Mouse (Mus musculus) stomach, postnatal 0 days (tissue): Measurements from ENCODE around the gene Stat2. TPM values are rescaled to one million over a fixed set of nuclear protein-coding genes. Genes with fewer than 3 reads are reported as not detected.

Experiments used
- ATAC-seq: fragments of 200-750 bp; cut with Nextera tagmentation; 2 replicates; pipeline ENCODE4 v1.8.0; 2017; ENCODE audit not compliant: low FRiP score, low TSS enrichment
- DNase-seq: peaks from one replicate; pipeline ENCODE4 v3.0.0-alpha.2; 2016; ENCODE audit warnings: low spot score
- H3K27ac ChIP-seq: fragments of 300-500 bp; sonication (generic); replicated peaks from 2 replicates; pipeline ENCODE4 v1.5.1; 2014; ENCODE audit warnings: mild to moderate bottlenecking, control low read depth
- H3K27me3 ChIP-seq: fragments of 300-500 bp; sonication (generic); 2 replicates; pipeline ENCODE4 v1.6.1; 2014; ENCODE audit warnings: low read length; ENCODE audit not compliant: control insufficient read depth, insufficient read depth
- H3K36me3 ChIP-seq: fragments of 300-500 bp; sonication (generic); 2 replicates; pipeline ENCODE4 v1.6.1; 2014; ENCODE audit warnings: low read length, mixed read lengths; ENCODE audit not compliant: control insufficient read depth, insufficient read depth
- H3K4me1 ChIP-seq: fragments of 300-500 bp; sonication (generic); replicated peaks from 2 replicates; pipeline ENCODE4 v1.6.1; 2014; ENCODE audit warnings: antibody characterized with exemption; ENCODE audit not compliant: control insufficient read depth, insufficient read depth
- H3K4me2 ChIP-seq: fragments of 300-500 bp; sonication (generic); replicated peaks from 2 replicates; pipeline ENCODE4 v1.6.1; 2014; ENCODE audit warnings: low read depth, mild to moderate bottlenecking, control low read depth, moderate library complexity
- H3K4me3 ChIP-seq: fragments of 300-500 bp; sonication (generic); 2 replicates; pipeline ENCODE4 v1.5.1; 2014; ENCODE audit warnings: low read depth, low read length, control low read depth
- H3K9ac ChIP-seq: fragments of 300-500 bp; sonication (generic); 2 replicates; pipeline ENCODE4 v1.6.1; 2014; ENCODE audit warnings: mild to moderate bottlenecking, low read length, control low read depth, mixed read lengths
- H3K9me3 ChIP-seq: fragments of 300-500 bp; sonication (generic); 2 replicates; pipeline ENCODE4 v1.6.1; 2016; ENCODE audit warnings: low read length; ENCODE audit not compliant: control insufficient read depth
- CTCF ChIP-seq: IDR thresholded peaks from 2 replicates; pipeline ENCODE4 v1.5.1; 2016; ENCODE audit warnings: antibody characterized with exemption, low read depth, mild to moderate bottlenecking, moderate library complexity
- EP300 ChIP-seq: optimal IDR thresholded peaks from 2 replicates; pipeline ENCODE3; 2016; ENCODE audit warnings: antibody characterized with exemption
- WGBS: fragments of 180-500 bp; shearing (Covaris S2); extraction: QIAGEN DNeasy Blood & Tissue Kit; methylation state at CpG from one replicate; pipeline ENCODE4 v1.1.7; 2014; 5-methylcytosine and 5-hydroxymethylcytosine counted together
- polyA plus RNA-seq: library from polyadenylated mRNA; unstranded; fragments of >200 nt; fragmentation: Nextera tagmentation; extraction: Ambion mirVana; gene quantifications from 2 replicates; pipeline ENCODE4 v1.2.1, GENCODE M21; 2015

Gene Stat2
- polyA plus RNA-seq, 1 experiment from 2014 or later, result 7.8 TPM

DNA sequence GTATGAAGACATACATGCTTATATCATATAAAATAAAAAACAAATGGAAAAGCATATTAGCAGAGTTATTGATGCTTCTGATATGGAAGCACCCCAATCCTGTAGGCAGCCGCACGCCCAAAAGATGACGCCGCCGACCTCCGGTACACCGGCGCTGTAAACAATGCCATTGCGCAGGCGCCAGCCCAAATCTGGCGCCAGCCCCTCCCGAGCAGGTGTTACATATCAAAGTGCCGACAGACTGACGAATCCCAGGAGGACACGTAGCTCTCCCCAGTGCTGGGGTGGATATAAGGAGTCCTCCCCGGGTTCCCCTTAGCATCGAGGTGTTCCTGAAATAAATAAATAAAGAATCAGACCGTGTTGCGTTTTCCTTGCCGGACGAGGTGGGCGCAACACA is 8.1 kb upstream of the Stat2 start:
- ATAC-seq (no peak), DNase-seq (no peak)
- no peak for TF ChIP-seq CTCF
- no peak for TF ChIP-seq EP300
- no peak overlapping the region for H3K4me2 ChIP-seq
- no peak overlapping the region for H3K9ac ChIP-seq
- no peaks in the 10 kb centered on the region for H3K9me3 ChIP-seq
- H3K36me3 ChIP-seq, result no peaks in the 10 kb centered on the region
- H3K4me3 ChIP-seq, result no peak overlapping the region
- whole genome bisulfite sequencing, result 77% methylated on average over 22 of the region's 22 CpGs
- H3K27me3 ChIP-seq, result no peaks in the 10 kb centered on the region
- H3K27ac ChIP-seq, result no peak overlapping the region
- no peaks in the 10 kb centered on the region for H3K4me1 ChIP-seq

DNA sequence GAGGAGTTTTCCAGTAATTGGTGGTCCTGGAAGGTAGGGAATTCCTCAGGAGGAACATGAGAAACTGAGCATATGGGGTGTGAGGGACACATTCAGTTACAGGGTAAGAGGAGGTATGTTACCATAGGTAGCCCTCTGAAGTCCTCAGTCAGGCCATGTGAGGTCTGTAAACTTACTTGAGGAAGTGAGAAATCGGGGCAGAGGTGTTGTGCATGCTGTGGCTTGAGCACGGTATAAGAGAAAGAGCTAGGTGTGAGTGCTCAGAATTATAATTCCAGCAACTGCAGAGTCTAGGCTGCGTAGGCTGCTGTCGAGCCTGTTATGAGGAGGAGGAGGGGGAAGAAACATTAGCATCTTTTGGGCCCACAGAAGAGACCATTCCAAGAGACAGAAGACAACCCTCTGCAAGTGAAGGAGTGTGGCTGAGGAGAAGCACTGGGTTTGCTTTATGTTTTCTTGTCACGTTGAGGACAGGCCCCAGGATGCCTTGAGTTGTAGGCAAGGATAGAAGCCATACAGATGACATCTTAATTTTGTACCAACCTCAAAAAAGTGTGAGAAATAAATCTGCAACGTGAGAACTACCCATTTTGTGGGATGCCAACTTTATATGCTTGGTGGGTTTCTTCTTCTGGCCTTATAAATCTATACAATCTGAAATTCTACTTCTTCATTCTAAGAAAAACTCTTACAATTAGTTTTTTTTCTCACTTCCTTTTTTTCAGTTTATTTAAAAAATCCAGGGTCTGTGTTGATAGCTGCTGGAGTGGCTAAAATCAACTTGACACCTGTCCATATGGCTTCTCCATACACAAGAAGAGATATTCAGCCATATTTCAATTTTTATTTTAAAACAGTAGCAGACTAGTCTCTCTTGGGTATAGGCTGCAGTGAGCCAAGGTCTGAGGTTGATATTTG is 6.7 kb upstream of the Stat2 start:
- Histone ChIP-seq H3K36me3 (no peaks in the 10 kb centered on the region), H3K27ac (no peak overlapping the region), H3K4me2 (no peak overlapping the region), H3K4me1 (no peaks in the 10 kb centered on the region), H3K27me3 (no peaks in the 10 kb centered on the region), H3K4me3 (no peak overlapping the region), H3K9me3 (no peaks in the 10 kb centered on the region), H3K9ac (no peak overlapping the region)
- ATAC-seq (no peak), DNase-seq (no peak)
- WGBS, result 66% methylated on average over 6 of the region's 6 CpGs
- TF ChIP-seq EP300 (no peak), CTCF (no peak)

DNA sequence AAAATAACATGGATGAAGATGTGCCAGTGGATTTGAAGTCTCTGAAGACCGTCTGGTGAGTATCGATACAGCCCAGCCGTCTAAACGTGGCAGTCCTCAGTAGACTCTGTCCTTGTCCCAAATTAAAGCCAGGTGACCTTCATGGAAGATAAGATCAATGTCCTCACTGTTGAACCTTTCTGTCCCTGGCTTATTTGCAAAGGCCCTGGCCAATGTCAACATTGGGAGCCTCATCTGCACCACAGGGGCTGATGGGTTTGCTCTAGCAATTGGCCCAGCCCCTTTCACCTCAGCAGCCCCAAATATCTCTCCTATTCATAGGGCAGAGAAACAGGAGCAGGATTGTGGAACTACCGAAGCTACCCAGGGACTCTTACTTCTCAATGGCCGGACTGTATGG is 2.0 kb upstream of the Stat2 start, which contains the start of gene Apof:
Gene Apof (plus strand): TSS at position 301 of the 400 bp plus-strand sequence.
- no peaks in the 10 kb centered on the region; the same call in 1 of the 2 replicates for H3K4me1 ChIP-seq
- no peak within 1 kb of the TSS for H3K27ac ChIP-seq
- H3K4me3 ChIP-seq, result no peak within 1 kb of the TSS
- no peaks in the 10 kb centered on the region for H3K27me3 ChIP-seq
- ATAC-seq (no peak), DNase-seq (no peak)
- H3K9ac ChIP-seq, result no peak within 1 kb of the TSS
- H3K4me2 ChIP-seq, result no peak within 1 kb of the TSS
- no peaks in the 10 kb centered on the region for H3K36me3 ChIP-seq
- TF ChIP-seq EP300 (no peak), CTCF (no peak)
- no peaks in the 10 kb centered on the region for H3K9me3 ChIP-seq
- WGBS, result 72% methylated on average over 6 of the region's 6 CpGs

DNA sequence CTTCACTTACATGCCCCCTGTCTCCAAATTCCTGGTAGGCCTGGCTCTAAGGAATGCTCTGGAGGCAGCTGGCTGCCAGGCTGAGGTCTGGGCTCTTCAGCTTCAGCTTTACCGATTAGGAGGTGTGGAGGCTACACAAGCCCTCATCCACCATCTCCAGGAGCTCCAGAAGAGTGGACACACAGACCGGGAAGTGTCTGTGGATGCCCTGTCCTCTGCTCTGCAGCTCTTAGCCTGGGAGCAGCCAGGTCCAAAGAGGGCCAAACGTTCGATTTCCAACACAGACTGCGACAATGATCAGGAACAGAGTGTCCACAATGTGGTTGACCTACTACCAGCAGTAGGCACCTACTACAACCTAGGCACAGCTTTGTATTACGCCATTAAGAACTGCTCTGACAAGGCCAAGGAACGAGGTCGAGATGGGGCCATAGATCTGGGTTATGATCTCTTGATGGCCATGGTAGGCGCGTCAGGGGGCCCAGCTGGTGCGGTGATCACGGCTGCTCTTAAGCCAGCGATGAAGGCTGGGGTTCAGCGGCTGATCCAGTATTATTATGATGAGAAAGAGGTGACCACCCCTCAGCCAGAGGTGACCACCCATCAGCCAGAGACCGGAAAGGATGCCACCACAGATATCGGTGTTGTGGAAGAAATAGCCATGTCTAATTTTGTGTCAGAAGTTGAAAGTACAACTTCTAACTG is 1.0 kb upstream of the Stat2 start:
- no peaks in the 10 kb centered on the region for H3K9me3 ChIP-seq
- ATAC-seq (no peak), DNase-seq (no peak)
- H3K9ac ChIP-seq, result no peak overlapping the region
- H3K4me1 ChIP-seq, result no peaks in the 10 kb centered on the region; the same call in 1 of the 2 replicates
- H3K36me3 ChIP-seq, result no peaks in the 10 kb centered on the region
- H3K4me2 ChIP-seq, result peak overlapping the region; percentile 64
- peak overlapping the region; percentile 84 for H3K4me3 ChIP-seq
- TF ChIP-seq CTCF (no peak), EP300 (no peak)
- WGBS, result 90% methylated on average over 16 of the region's 16 CpGs
- 0 out of 2 replicates have a peak overlapping the region, but pooled peaks have one; percentile 8 for H3K27ac ChIP-seq
- no peaks in the 10 kb centered on the region for H3K27me3 ChIP-seq

DNA sequence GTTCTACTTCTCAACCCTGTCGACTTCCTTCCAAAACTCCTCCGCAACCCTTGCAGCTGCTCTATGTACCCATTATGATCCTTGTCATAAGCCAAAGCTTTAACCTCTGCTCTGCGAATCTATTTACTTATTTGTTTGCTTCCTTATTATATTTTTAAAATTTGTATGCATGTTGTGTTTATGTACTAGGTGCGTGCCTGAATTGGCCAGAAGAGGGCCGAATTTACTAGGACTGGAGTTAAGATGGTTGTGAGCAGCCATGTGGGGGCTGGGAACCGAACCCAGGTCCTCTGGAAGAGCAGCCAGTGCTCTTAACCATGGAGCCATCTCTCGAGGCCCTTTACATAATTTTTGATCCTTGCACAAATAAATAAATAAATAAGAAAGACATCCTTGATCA is 507 bp downstream of the Stat2 start:
- peak overlapping the region; percentile 85 for H3K27ac ChIP-seq
- peak; percentile 38 for TF ChIP-seq CTCF
- no peak for TF ChIP-seq EP300
- ATAC-seq, result no peak

More for the DNA sequence above, 507 bp downstream of the Stat2 start:
- Histone ChIP-seq H3K4me1 (no peaks in the 10 kb centered on the region; the same call in 1 of the 2 replicates), H3K9me3 (no peaks in the 10 kb centered on the region), H3K4me3 (peak overlapping the region; percentile 84), H3K4me2 (peak overlapping the region; percentile 64), H3K9ac (peak overlapping the region; percentile 76), H3K27me3 (no peaks in the 10 kb centered on the region), H3K36me3 (no peaks in the 10 kb centered on the region)
- WGBS, result 35% methylated on average over 7 of the region's 7 CpGs
- DNase-seq, result no peak
